Mouse (Mus musculus) left cerebral cortex, postnatal 14 days (tissue): Measurements from ENCODE around the gene Elmsan1. TPM values are rescaled to one million over a fixed set of nuclear protein-coding genes. Genes with fewer than 3 reads are reported as not detected.

ENCODE experiments used
- DNase-seq, 2 experiments: peaks; one replicate each; pipeline ENCODE4 v3.0.0; 2021 to 2022; ENCODE audit warnings: low spot score in 2 of 2, mixed read lengths in 1 of 2
- intact Hi-C: fragments of 180-260 bp; cut with DNase I; formaldehyde crosslinking; loops from one replicate; pipeline ENCODE4 v1.15.1; 2025
- total RNA-seq, 2 experiments: library from RNA; stranded (reverse); gene quantifications; 2 replicates each; pipeline ENCODE4 v1.2.3; 2021

Elmsan1 gene
- total RNA-seq, 2 experiments from 2014 or later = 12.6 to 18.6 TPM

- intact Hi-C loops = no loop called here
- no peak for DNase-seq
Observed at GRCm38 (mm10) chr12:84198076-84198679, 20.5 kb downstream of the Elmsan1 start.

DNA sequence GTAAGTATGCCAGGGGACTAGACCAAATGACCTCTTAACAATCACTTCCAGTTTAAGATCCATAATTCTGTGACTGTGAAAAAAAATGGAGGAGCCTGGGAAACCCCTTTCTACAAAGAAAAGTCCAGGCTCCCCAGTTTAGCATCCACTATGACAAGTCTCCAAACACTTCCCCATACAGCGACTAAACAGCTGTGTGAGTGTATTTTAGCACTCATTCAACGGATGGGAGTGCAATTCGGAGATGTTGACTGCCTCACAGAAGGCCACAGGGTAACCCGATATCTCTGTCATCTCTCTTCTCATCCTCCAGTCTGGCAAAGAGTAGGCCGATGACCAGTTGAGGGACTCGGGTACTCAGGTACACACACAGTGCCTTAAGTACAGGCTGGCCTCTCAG is 23.5 kb downstream of the Elmsan1 start:
- no peak for DNase-seq
- intact Hi-C loops = no loop called here

GRCm38 (mm10) chr12:84194400-84195109 is 24.1 kb downstream of the Elmsan1 start:
- DNase-seq = no peak
- intact Hi-C loops = no loop called here

DNA sequence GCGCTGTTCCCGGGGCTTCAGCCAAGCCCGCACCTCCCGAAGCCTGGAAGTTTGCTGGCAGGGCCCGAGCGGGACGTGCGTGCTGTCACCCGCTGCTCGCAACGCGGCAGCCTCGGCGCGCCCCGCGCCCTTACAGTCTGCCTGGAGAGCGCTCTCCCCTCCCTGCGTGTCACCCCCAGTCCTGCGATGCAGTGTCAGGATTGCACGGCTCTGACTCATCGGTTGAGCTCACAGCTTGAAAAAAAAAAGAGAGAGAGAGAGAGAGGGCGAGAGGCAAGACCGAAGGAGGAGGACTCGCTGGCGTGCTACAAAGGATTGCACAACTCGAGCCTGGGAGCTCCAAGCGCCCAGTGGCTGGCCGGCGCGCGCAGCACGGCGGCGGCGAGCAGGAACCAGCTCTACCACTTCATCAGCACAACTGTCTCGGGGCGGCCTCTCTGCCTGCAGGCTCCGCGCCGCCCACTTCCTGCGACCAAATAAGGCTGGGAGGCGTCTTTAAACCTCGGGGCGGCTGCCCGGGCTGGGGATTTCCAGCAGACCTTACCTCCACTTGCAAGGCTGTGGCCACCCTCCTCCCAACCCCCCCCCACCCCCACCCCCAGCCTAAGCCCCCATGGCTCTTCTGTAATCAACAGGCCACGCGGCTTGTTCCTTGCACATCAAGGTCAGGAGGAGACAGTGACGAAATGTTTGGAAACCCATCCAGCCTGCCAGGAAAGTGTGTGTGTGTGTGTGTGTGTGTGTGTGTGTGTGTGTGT is 24.9 kb downstream of the Elmsan1 start:
- intact Hi-C loops = loop anchor here (1.0 kb wide), 1 partner anchor 23 kb away; no protein-coding TSS in a partner anchor

GRCm38 (mm10) chr12:84192741-84193641 is 25.7 kb downstream of the Elmsan1 start:
- peak; percentile 60 to 78 for DNase-seq
- intact Hi-C loops = loop anchor here (1.0 kb wide), 1 partner anchor 24 kb away; no protein-coding TSS in a partner anchor

More for the DNA sequence above, 24.9 kb downstream of the Elmsan1 start:
- DNase-seq = peak; percentile 91 to 97

DNA sequence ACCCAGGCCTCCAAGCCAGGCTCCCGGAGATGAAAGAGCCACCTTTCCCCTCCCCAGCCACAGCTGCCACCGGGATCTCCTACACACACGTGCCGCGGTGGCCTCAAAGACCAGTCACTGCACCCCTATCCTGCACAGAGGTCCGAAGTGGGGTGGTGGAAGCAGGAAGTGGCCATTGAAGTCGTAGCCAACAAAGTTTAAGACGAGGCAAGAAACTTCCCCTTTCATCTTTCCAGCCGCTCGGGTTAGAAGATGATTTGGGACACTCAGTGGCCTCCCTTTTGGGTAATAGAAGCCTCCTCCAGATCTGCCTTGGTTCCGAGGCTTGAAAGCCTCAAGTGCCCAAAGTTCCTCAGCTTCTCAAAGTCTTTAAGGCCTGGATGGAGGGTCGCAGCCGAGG is 26.4 kb downstream of the Elmsan1 start:
- no peak for DNase-seq
- intact Hi-C loops = no loop called here

- intact Hi-C loops = no loop called here
- DNase-seq = no peak
Observed at GRCm38 (mm10) chr12:84191770-84192169, 26.9 kb downstream of the Elmsan1 start.

- DNase-seq = no peak
- intact Hi-C loops = no loop called here
Observed at GRCm38 (mm10) chr12:84191190-84191589, 27.5 kb downstream of the Elmsan1 start.

DNA sequence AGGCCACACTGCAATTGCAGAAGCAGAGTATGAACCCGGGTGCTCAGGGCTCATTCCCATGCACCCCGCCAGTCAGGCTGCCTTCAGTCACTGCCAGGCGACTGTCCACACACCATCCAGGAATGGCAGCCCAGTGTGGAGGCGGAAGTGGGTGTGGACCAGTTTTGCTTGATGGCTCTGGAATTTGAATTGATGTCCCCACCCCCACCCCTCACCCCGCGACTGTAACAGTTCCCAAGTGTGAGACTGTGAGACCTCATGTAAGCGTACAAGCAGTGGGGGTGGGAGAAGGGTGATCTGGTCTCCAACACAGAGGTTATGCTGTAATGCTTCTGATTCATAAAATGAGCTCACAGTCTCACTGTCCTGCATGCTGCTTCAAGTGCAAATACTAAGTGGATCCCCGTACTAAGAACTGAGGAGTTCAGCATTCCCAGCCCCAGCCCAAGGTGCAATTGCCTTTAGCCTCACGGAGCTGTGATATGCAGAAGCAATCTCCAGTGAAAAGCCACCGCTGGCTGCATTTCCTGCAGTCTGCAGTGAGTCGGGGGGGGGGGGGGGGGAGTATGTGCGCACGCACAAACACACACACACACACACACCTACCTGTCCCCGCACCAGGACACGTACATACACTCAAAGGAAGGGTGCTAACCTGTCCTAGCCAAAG is 28.4 kb downstream of the Elmsan1 start:
- intact Hi-C loops = no loop called here
- DNase-seq = no peak

DNA sequence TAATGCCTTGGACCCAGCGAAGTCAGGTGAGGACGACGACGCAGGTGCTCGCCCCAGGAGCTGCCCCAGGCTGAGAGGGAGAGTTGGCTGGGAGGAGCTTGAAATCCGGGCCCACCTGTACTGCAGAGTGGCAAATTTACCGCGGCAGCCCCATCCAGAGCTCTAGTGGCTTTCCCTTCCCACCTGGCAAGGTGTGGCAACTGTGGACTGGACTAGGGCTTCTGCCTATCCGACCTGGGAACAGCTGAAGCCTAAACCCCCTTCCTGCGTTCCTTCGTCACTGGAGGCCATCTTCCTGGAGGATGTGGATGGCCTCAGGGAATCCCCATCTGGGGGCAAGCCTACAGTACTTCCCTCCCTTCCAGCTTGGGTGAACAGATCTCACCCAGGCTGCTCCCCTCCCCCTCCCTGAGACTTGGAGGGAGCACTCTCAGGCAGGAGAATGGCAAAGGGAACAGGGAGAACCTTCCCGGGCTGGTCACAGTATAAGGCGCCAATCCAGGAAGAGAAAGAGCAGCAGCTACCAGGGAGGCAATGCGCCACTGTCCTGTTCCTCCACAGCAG is 29.7 kb downstream of the Elmsan1 start:
- no peak for DNase-seq
- intact Hi-C loops = no loop called here

GRCm38 (mm10) chr12:84187752-84188601 is 30.7 kb downstream of the Elmsan1 start:
- DNase-seq = peak in 1 of 2 experiments; percentile 66
- intact Hi-C loops = no loop called here

GRCm38 (mm10) chr12:84186950-84187349 is 31.7 kb downstream of the Elmsan1 start:
- intact Hi-C loops = no loop called here

DNA sequence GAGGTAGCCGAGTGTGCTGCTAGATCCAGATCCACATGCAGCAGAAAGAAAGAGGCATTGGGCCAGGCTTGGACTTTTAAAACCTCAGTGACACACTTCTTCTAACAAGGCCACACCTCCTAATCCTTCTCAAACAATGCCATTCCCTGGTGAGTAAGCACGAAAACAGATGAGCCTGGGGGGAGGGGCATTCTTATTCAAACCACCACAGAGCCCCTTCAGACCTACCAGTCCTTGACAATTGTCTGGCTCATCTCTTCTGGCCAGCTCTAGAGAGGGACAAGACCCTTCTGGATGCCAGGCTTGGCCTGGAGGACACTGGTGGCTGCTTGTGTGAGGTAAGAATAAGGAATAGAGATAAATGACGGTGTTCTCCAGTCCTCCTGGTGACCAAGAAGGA is 32.1 kb downstream of the Elmsan1 start:
- intact Hi-C loops = no loop called here

More at GRCm38 (mm10) chr12:84186950-84187349, 31.7 kb downstream of the Elmsan1 start:
- no peak for DNase-seq

GRCm38 (mm10) chr12:84185547-84185946 is 33.1 kb downstream of the Elmsan1 start:
- DNase-seq = no peak
- intact Hi-C loops = no loop called here

More for the DNA sequence above, 32.1 kb downstream of the Elmsan1 start:
- DNase-seq = no peak

GRCm38 (mm10) chr12:84184979-84185378 is 33.7 kb downstream of the Elmsan1 start:
- intact Hi-C loops = no loop called here
- DNase-seq = no peak

GRCm38 (mm10) chr12:84181999-84182398 is 36.7 kb downstream of the Elmsan1 start:
- intact Hi-C loops = no loop called here
- no peak for DNase-seq

DNA sequence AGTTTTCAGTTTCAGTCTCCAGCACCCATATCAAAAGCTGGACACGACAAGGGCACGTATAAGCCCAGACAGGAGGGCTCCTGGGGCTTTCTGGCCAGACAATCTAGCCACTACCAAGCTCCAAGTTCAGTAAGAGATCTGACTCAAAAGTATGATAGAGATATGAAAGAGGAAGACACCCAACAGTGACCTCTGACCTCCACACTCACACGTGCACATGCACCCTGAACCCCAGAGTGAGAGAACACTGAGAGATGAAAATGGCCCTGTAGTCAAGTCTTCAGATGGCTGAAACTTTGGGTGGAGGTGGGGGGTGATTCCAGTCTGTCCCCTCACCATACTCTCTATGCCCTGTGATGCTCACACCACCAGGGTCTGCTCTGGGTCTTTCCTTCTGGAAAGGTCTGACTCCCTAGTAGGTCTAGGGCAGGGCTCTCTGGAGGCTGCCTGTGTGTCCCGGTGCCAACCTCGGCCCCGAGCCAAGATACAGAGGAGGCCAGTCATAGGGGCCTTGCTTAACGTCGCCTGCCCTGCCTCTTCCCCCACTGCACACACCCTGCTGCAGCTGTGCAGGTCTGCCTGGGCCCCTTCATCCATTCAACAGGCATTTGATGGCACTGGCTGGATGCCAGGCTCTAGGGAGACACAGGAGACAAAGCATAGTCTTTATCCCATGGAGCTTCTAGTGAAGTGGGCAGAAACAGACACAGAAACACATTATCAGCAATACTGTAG is 37.8 kb downstream of the Elmsan1 start:
- DNase-seq = peak; percentile 40 to 47
- intact Hi-C loops = no loop called here
